ENCODE assay signal across 25 mouse cellular contexts in the genomic region with DNA sequence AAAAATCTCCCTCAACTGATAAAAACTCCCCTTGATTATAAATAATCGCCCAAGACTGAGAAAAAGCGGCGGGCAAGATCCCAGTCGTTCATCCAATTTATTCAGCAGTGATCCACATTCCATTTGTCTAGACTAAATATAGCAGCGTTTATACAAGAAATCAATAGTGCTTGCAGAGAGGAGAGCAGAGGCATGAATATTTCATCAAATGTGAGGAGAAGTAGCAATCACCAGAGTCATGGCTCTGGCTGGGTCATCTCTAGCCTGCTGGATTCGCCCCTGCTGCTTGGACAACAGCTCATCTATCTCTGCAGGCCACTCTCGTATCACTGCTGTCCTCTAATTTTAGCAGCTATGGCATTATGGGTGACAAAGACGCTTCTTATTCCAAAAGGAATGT.
DNase-seq lines count a peak whose midpoint lies in the region; ATAC-seq lines count a peak whose summit lies in the region.
"Had no signal": no experiment of that assay in that cellular context is flagged by ENCODE, and none has a peak within 500 bp of the region (broad histone marks: within the 10 kb centered on the region; RNA-seq: fewer than 3 reads in every experiment).

No protein-coding gene starts in this region.

- H3K9me3 ChIP-seq in forebrain, embryonic 16.5 days (ENCODE audit: control insufficient read depth, low read length): no peaks in the 10 kb centered on the region
- no peaks in the 10 kb centered on the region for H3K9me3 ChIP-seq in forebrain, embryonic 11.5 days (ENCODE audit: control insufficient read depth, low read length)
- H3K9me3 ChIP-seq in heart, embryonic 13.5 days: no peaks in the 10 kb centered on the region
- no peaks in the 10 kb centered on the region for H3K9me3 ChIP-seq in midbrain, embryonic 14.5 days (ENCODE audit: control insufficient read depth, low read length)
- no peaks in the 10 kb centered on the region for H3K9me3 ChIP-seq in hindbrain, embryonic 13.5 days
- H3K9me3 ChIP-seq: forebrain, embryonic 10.5 days; hindbrain, embryonic 15.5 days; intestine, embryonic 15.5 days; neural tube, embryonic 12.5 days; stomach, embryonic 15.5 days had no signal

- no peak overlapping the region for H3K27ac ChIP-seq in forebrain, embryonic 16.5 days (ENCODE audit: low read length)
- H3K27ac ChIP-seq in forebrain, embryonic 11.5 days (ENCODE audit: low read depth, low read length): no peak overlapping the region
- peak overlapping the region; percentile 48 for H3K27ac ChIP-seq in heart, embryonic 13.5 days (replicated peaks)
- no peak overlapping the region; the same call in 1 of the 2 replicates for H3K27ac ChIP-seq in midbrain, embryonic 14.5 days (replicated peaks; ENCODE audit: low read depth, low read length)
- no peak overlapping the region for H3K27ac ChIP-seq in hindbrain, embryonic 13.5 days
- H3K27ac ChIP-seq: forebrain, embryonic 10.5 days; hindbrain, embryonic 15.5 days; intestine, embryonic 15.5 days; left cerebral cortex, adult 2 months; neural tube, embryonic 12.5 days; stomach, embryonic 15.5 days had no signal

- no peak for DNase-seq in forebrain, embryonic 11.5 days (ENCODE audit: low spot score)
- no peak for DNase-seq in heart, postnatal 14 days
- peak; percentile 16 for DNase-seq in Muller cell, postnatal 12 days (ENCODE audit: inconsistent ontology term)
- DNase-seq in midbrain, embryonic 14.5 days: peak; percentile 32
- no peak for DNase-seq in thymus, postnatal 10 days (ENCODE audit: low spot score in 2 of 2)
- DNase-seq: adrenal gland, postnatal 25 days; cerebellum, adult 8-10 months; kidney, adult 9 months; kidney, postnatal 25 days; layer of hippocampus, adult 9-11 months; left cerebral cortex, postnatal 4 days; liver; right cerebral cortex, postnatal 25 days; thymus, adult 18-20 months had no signal

- intact Hi-C loops in heart, postnatal 14 days (cut with DNase I): no loop called here

- no peaks in the 10 kb centered on the region for H3K36me3 ChIP-seq in forebrain, embryonic 16.5 days (ENCODE audit: control insufficient read depth, insufficient read depth)
- H3K36me3 ChIP-seq in forebrain, embryonic 11.5 days (ENCODE audit: control insufficient read depth, insufficient read depth, low read length): no peaks in the 10 kb centered on the region
- H3K36me3 ChIP-seq in heart, embryonic 13.5 days: peaks cover 6% of the 10 kb centered on the region; the same call in 1 of the 2 replicates
- H3K36me3 ChIP-seq in midbrain, embryonic 14.5 days (ENCODE audit: control insufficient read depth, insufficient read depth, low read length): no peaks in the 10 kb centered on the region
- no peaks in the 10 kb centered on the region for H3K36me3 ChIP-seq in hindbrain, embryonic 13.5 days
- H3K36me3 ChIP-seq: forebrain, embryonic 10.5 days; G1E; hindbrain, embryonic 15.5 days; intestine, embryonic 15.5 days; neural tube, embryonic 12.5 days; stomach, embryonic 15.5 days had no signal

- no peak overlapping the region for H3K4me2 ChIP-seq in forebrain, embryonic 16.5 days (ENCODE audit: low read length)
- H3K4me2 ChIP-seq in forebrain, embryonic 11.5 days (ENCODE audit: low read depth, low read length, severe bottlenecking): no peak overlapping the region
- peak overlapping the region; percentile 28; the same call in 1 of the 2 replicates for H3K4me2 ChIP-seq in heart, embryonic 13.5 days
- no peak overlapping the region for H3K4me2 ChIP-seq in midbrain, embryonic 14.5 days (ENCODE audit: low read length)
- no peak overlapping the region for H3K4me2 ChIP-seq in hindbrain, embryonic 13.5 days
- H3K4me2 ChIP-seq: hindbrain, embryonic 15.5 days; intestine, embryonic 15.5 days; neural tube, embryonic 12.5 days; stomach, embryonic 15.5 days had no signal

- ATAC-seq in forebrain, embryonic 16.5 days: peak; percentile 36; the same call in 1 of the 2 replicates
- ATAC-seq in forebrain, embryonic 11.5 days (replicated peaks; ENCODE audit: low FRiP score): no peak
- ATAC-seq in heart, embryonic 13.5 days (ENCODE audit: extremely low read depth, insufficient number of reproducible peaks, low FRiP score, low TSS enrichment): no peak
- peak; percentile 46; the same call in 1 of the 2 replicates for ATAC-seq in midbrain, embryonic 14.5 days (ENCODE audit: low FRiP score, low TSS enrichment)
- ATAC-seq in hindbrain, embryonic 13.5 days (ENCODE audit: low FRiP score): no peak
- ATAC-seq: intestine, embryonic 15.5 days; lung, postnatal 0 days had no signal

- no peaks in the 10 kb centered on the region for H3K27me3 ChIP-seq in forebrain, embryonic 16.5 days (replicated peaks; ENCODE audit: control insufficient read depth, insufficient read depth, low read length)
- no peaks in the 10 kb centered on the region for H3K27me3 ChIP-seq in forebrain, embryonic 11.5 days (ENCODE audit: control insufficient read depth, insufficient read depth, low read length)
- H3K27me3 ChIP-seq in heart, embryonic 13.5 days (replicated peaks): no peaks in the 10 kb centered on the region
- H3K27me3 ChIP-seq in midbrain, embryonic 14.5 days (ENCODE audit: control insufficient read depth, insufficient read depth, low read length): no peaks in the 10 kb centered on the region
- H3K27me3 ChIP-seq in hindbrain, embryonic 13.5 days: no peaks in the 10 kb centered on the region
- H3K27me3 ChIP-seq: hindbrain, embryonic 15.5 days; intestine, embryonic 15.5 days; neural tube, embryonic 12.5 days; stomach, embryonic 15.5 days had no signal

- H3K4me1 ChIP-seq in forebrain, embryonic 16.5 days (replicated peaks; ENCODE audit: control insufficient read depth, insufficient read depth, low read length): peaks cover 3% of the 10 kb centered on the region
- H3K4me1 ChIP-seq in forebrain, embryonic 11.5 days (replicated peaks; ENCODE audit: control insufficient read depth, insufficient read depth, low read length): no peaks in the 10 kb centered on the region
- peaks cover 33% of the 10 kb centered on the region for H3K4me1 ChIP-seq in heart, embryonic 13.5 days
- peaks cover 6% of the 10 kb centered on the region; the same call in 1 of the 2 replicates for H3K4me1 ChIP-seq in midbrain, embryonic 14.5 days (ENCODE audit: control insufficient read depth, insufficient read depth, low read length)
- H3K4me1 ChIP-seq in hindbrain, embryonic 13.5 days (replicated peaks): 0 out of 2 replicates have a peak, but pooled peaks cover 4% of the 10 kb centered on the region
- H3K4me1 ChIP-seq: forebrain, embryonic 10.5 days; hindbrain, embryonic 15.5 days; intestine, embryonic 15.5 days; neural tube, embryonic 12.5 days; stomach, embryonic 15.5 days had no signal

- no peak overlapping the region for H3K9ac ChIP-seq in forebrain, embryonic 16.5 days (replicated peaks; ENCODE audit: low read depth, low read length)
- H3K9ac ChIP-seq in forebrain, embryonic 11.5 days (ENCODE audit: low read length): no peak overlapping the region
- peak overlapping the region; percentile 2; the same call in 1 of the 2 replicates for H3K9ac ChIP-seq in heart, embryonic 13.5 days
- no peak overlapping the region for H3K9ac ChIP-seq in midbrain, embryonic 14.5 days (replicated peaks; ENCODE audit: low read length)
- no peak overlapping the region for H3K9ac ChIP-seq in hindbrain, embryonic 13.5 days
- H3K9ac ChIP-seq: hindbrain, embryonic 15.5 days; intestine, embryonic 15.5 days; neural tube, embryonic 12.5 days; stomach, embryonic 15.5 days had no signal

- 57% methylated on average over 8 of the region's 8 CpGs for WGBS in forebrain, embryonic 16.5 days
- WGBS in forebrain, embryonic 11.5 days: 80% methylated on average over 8 of the region's 8 CpGs
- 28% methylated on average over 8 of the region's 8 CpGs for WGBS in heart, embryonic 13.5 days
- WGBS in midbrain, embryonic 14.5 days: 48% methylated on average over 8 of the region's 8 CpGs
- 51% methylated on average over 8 of the region's 8 CpGs for WGBS in hindbrain, embryonic 13.5 days

- no peak overlapping the region for H3K4me3 ChIP-seq in forebrain, embryonic 16.5 days (replicated peaks; ENCODE audit: low read length)
- H3K4me3 ChIP-seq in forebrain, embryonic 11.5 days (ENCODE audit: low read depth, low read length): no peak overlapping the region
- no peak overlapping the region for H3K4me3 ChIP-seq in heart, embryonic 13.5 days
- no peak overlapping the region for H3K4me3 ChIP-seq in midbrain, embryonic 14.5 days (replicated peaks; ENCODE audit: low read depth, low read length)
- no peak overlapping the region for H3K4me3 ChIP-seq in hindbrain, embryonic 13.5 days
- H3K4me3 ChIP-seq: forebrain, embryonic 10.5 days; hindbrain, embryonic 15.5 days; intestine, embryonic 15.5 days; left cerebral cortex, adult 2 months; neural tube, embryonic 12.5 days; stomach, embryonic 15.5 days had no signal

Comparison
In these comparisons a context has a peak if more than half of its experiments do, and no peak if none do; other contexts are left out.
1. ATAC-seq: peak in forebrain, embryonic 16.5 days (single experiment) and midbrain, embryonic 14.5 days (single experiment); none in forebrain, embryonic 11.5 days (single experiment), heart, embryonic 13.5 days (single experiment) and hindbrain, embryonic 13.5 days (single experiment).
2. DNase-seq: peak in Muller cell, postnatal 12 days (single experiment) and midbrain, embryonic 14.5 days (single experiment); none in forebrain, embryonic 11.5 days (single experiment), heart, postnatal 14 days (0 of 2) and thymus, postnatal 10 days (0 of 2).